Comparison of ENCODE assay signal across 9 mouse cellular contexts in the genomic region with DNA sequence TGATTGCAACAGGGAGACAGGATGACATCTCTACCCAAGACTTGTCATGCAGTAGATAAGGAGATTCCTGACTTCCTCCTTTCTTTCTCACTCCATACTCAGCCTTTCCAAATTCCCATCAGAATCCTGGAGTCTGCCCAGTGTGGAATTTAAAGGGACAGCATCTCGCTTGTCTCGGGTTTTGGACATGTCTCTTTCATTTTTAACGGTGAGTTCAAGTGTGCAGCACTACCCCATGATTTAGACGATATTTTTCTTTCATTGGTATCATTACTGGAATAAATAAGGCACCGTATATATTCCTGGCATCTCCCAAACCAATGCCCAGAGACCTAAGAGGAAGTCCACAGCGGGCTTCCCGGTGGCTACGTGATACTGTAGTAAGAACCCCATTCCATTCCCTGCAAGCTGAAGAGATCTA. TPM values are rescaled to one million over a fixed set of nuclear protein-coding genes. Genes with fewer than 3 reads are reported as not detected.
DNase-seq lines count a peak whose midpoint lies in the region; ATAC-seq and TF ChIP-seq lines count a peak whose summit lies in the region.
"Had no signal": no experiment of that assay in that cellular context is flagged by ENCODE, and none has a peak within 500 bp of the region (broad histone marks: within the 10 kb centered on the region; RNA-seq: fewer than 3 reads in every experiment).

No protein-coding gene starts in this region.

- WGBS in forebrain, embryonic 16.5 days: 11% methylated on average over 8 of the region's 8 CpGs
- WGBS in midbrain, embryonic 12.5 days: 10% methylated on average over 8 of the region's 8 CpGs

- H3K27ac ChIP-seq in layer of hippocampus, adult 2 months: peak overlapping the region; percentile 94
- peak overlapping the region; percentile 4; the same call in 1 of the 2 replicates for H3K27ac ChIP-seq in forebrain, embryonic 16.5 days (ENCODE audit: low read length)
- H3K27ac ChIP-seq in midbrain, embryonic 12.5 days (replicated peaks): 0 out of 2 replicates have a peak overlapping the region, but pooled peaks have one; percentile 5

- ATAC-seq in forebrain, embryonic 16.5 days: 0 out of 2 replicates have a peak, but pooled peaks have one; percentile 0
- 0 out of 2 replicates have a peak, but pooled peaks have one; percentile 1 for ATAC-seq in midbrain, embryonic 12.5 days (ENCODE audit: low FRiP score, low read depth)

- H3K9me3 ChIP-seq in forebrain, embryonic 16.5 days (ENCODE audit: control insufficient read depth, low read length): no peaks in the 10 kb centered on the region
- no peaks in the 10 kb centered on the region for H3K9me3 ChIP-seq in midbrain, embryonic 12.5 days

- H3K4me2 ChIP-seq in forebrain, embryonic 16.5 days (ENCODE audit: low read length): peak overlapping the region; percentile 95
- H3K4me2 ChIP-seq in midbrain, embryonic 12.5 days (replicated peaks): peak overlapping the region; percentile 88

- H3K9ac ChIP-seq in forebrain, embryonic 16.5 days (replicated peaks; ENCODE audit: low read depth, low read length): peak overlapping the region; percentile 73
- peak overlapping the region; percentile 58 for H3K9ac ChIP-seq in midbrain, embryonic 12.5 days (replicated peaks)

- peak overlapping the region; percentile 78 for H3K4me3 ChIP-seq in layer of hippocampus, adult 2 months
- peak overlapping the region; percentile 77 for H3K4me3 ChIP-seq in forebrain, embryonic 16.5 days (replicated peaks; ENCODE audit: low read length)
- peak overlapping the region; percentile 68 for H3K4me3 ChIP-seq in midbrain, embryonic 12.5 days

- no peaks in the 10 kb centered on the region for H3K27me3 ChIP-seq in forebrain, embryonic 16.5 days (replicated peaks; ENCODE audit: control insufficient read depth, insufficient read depth, low read length)
- peaks cover 13% of the 10 kb centered on the region for H3K27me3 ChIP-seq in midbrain, embryonic 12.5 days

- DNase-seq in layer of hippocampus, adult 2 months (ENCODE audit: low spot score in 2 of 2): no peak
- no peak for DNase-seq in layer of hippocampus, postnatal 14 days (ENCODE audit: low spot score in 2 of 2)
- DNase-seq in cerebellum, adult 9-10 months: peak; percentile 81
- no peak for DNase-seq in adrenal gland, postnatal 10 days
- no peak for DNase-seq in thymus, postnatal 4 days
- DNase-seq in heart, adult 9 months (ENCODE audit: low spot score in 2 of 2): no peak

- TF ChIP-seq CTCF in layer of hippocampus, adult 2 months (conservative IDR thresholded peaks at IDR 0.05): no peak

- no peaks in the 10 kb centered on the region for H3K4me1 ChIP-seq in forebrain, embryonic 16.5 days (replicated peaks; ENCODE audit: control insufficient read depth, insufficient read depth, low read length)
- no peaks in the 10 kb centered on the region for H3K4me1 ChIP-seq in midbrain, embryonic 12.5 days

- H3K36me3 ChIP-seq in forebrain, embryonic 16.5 days (ENCODE audit: control insufficient read depth, insufficient read depth): no peaks in the 10 kb centered on the region
- H3K36me3 ChIP-seq in midbrain, embryonic 12.5 days: no peaks in the 10 kb centered on the region
- H3K36me3 ChIP-seq: G1E had no signal

RNA-seq across cellular contexts. Expression of a gene that starts 1.1 kb away (rescaled TPM):
- total RNA-seq in layer of hippocampus, adult 2 months (2021): 100 to 1,000 TPM; 204 to 210 TPM
- total RNA-seq in layer of hippocampus, postnatal 14 days (2021): 100 to 1,000 TPM; 187 to 213 TPM
- polyA plus RNA-seq in forebrain, embryonic 16.5 days (2015; fragmentation: Nextera tagmentation; extraction: Ambion mirVana): 30.7 and 42.5 TPM in 2 replicates
- 16.7 and 18.2 TPM in 2 replicates for polyA plus RNA-seq in midbrain, embryonic 12.5 days (2016; fragmentation: Nextera tagmentation; extraction: Ambion mirVana)
- total RNA-seq in adrenal gland, postnatal 10 days (2021): 1 to 10 TPM; 2.3 to 4.4 TPM
- polyA plus RNA-seq: G1E had no signal

Comparison
In these comparisons a context has a peak if more than half of its experiments do, and no peak if none do; other contexts are left out.
1. H3K27ac ChIP-seq: peak in every context shown above with its lines; median percentile 94 in layer of hippocampus, adult 2 months; 5 in midbrain, embryonic 12.5 days; 4 in forebrain, embryonic 16.5 days.
2. RNA of a gene that starts 1.1 kb away (total RNA-seq): 187 to 213 TPM in layer of hippocampus, postnatal 14 days and 204 to 210 TPM in layer of hippocampus, adult 2 months; 2.3 to 4.4 TPM in adrenal gland, postnatal 10 days; every median in the first group is over 10 times any median in the second.
3. Peak in every context shown above with its lines, with median percentiles within 50 percentile points of each other: H3K4me3 ChIP-seq.